Mouse (Mus musculus): Measurements from ENCODE around the gene Gm12184. TPM values are rescaled to one million over a fixed set of nuclear protein-coding genes. Genes with fewer than 3 reads are reported as not detected.

Gm12184 gene
- total and polyA plus RNA-seq, 3 experiments = 15.3 to 47.2 (median 22.1) TPM

- peaks cover 77% of the 10 kb centered on the region for H3K4me1 ChIP-seq (ENCODE audit: insufficient read depth, low read depth, low read length)
Measured at GRCm38 (mm10) chr11:48871201-48871772, 44.8 kb upstream of the Gm12184 start, which contains the start of gene Irgm1. Irgm1 (minus strand) TSS chr11:48871683.

GRCm38 (mm10) chr11:48870781-48871180, 44.3 kb upstream of the Gm12184 start:
- Histone ChIP-seq H3K9me3 (replicated peaks) (no peaks in the 10 kb centered on the region), H3K4me3 (ENCODE audit: low read depth, low read length) (peak overlapping the region; percentile 75), H3K36me3 (replicated peaks) (peaks cover 30% of the 10 kb centered on the region), H3K4me1 (ENCODE audit: insufficient read depth, low read depth, low read length) (peaks cover 74% of the 10 kb centered on the region), H3K27me3 (ENCODE audit: insufficient read depth, low read length) (no peaks in the 10 kb centered on the region)
- DNase-seq (ENCODE audit: low spot score) (no peak), ATAC-seq (ENCODE audit: extremely low read depth, insufficient number of reproducible peaks, low FRiP score, poor library complexity, severe bottlenecking) (no peak)
- TF ChIP-seq TAL1 (conservative IDR thresholded peaks at IDR 0.05; ENCODE audit: low read depth, low read length) = no peak
- no peak for TF ChIP-seq POLR2AphosphoS5 (IDR thresholded peaks at IDR 0.05; ENCODE audit: insufficient replicate concordance, low read depth, low read length)
- no peak for TF ChIP-seq GATA1 (IDR thresholded peaks at IDR 0.05; ENCODE audit: borderline replicate concordance, low read length)
- no peak for TF ChIP-seq GATA2 (IDR thresholded peaks at IDR 0.05; ENCODE audit: borderline replicate concordance, low read depth, low read length)
- TF ChIP-seq CTCF (IDR thresholded peaks at IDR 0.05; ENCODE audit: low read depth, low read length) = no peak

More at GRCm38 (mm10) chr11:48871201-48871772, 44.8 kb upstream of the Gm12184 start, which contains the start of gene Irgm1:
- TF ChIP-seq CTCF (IDR thresholded peaks at IDR 0.05; ENCODE audit: low read depth, low read length) (no peak), GATA1 (IDR thresholded peaks at IDR 0.05; ENCODE audit: borderline replicate concordance, low read length) (no peak), POLR2AphosphoS5 (IDR thresholded peaks at IDR 0.05; ENCODE audit: insufficient replicate concordance, low read depth, low read length) (no peak), GATA2 (IDR thresholded peaks at IDR 0.05; ENCODE audit: borderline replicate concordance, low read depth, low read length) (no peak), TAL1 (conservative IDR thresholded peaks at IDR 0.05; ENCODE audit: low read depth, low read length) (no peak)
- peak within 1 kb of the TSS; percentile 75 for H3K4me3 ChIP-seq (ENCODE audit: low read depth, low read length)
- ATAC-seq (ENCODE audit: extremely low read depth, insufficient number of reproducible peaks, low FRiP score, poor library complexity, severe bottlenecking) (0 out of 2 replicates have a peak, but pooled peaks have one; percentile 23), DNase-seq (ENCODE audit: low spot score) (peak; percentile 53)
- H3K27me3 ChIP-seq (ENCODE audit: insufficient read depth, low read length) = no peaks in the 10 kb centered on the region
- H3K36me3 ChIP-seq (replicated peaks) = peaks cover 29% of the 10 kb centered on the region
- no peaks in the 10 kb centered on the region for H3K9me3 ChIP-seq (replicated peaks)

- DNase-seq (ENCODE audit: low spot score) = peak; percentile 58
- Histone ChIP-seq H3K9me3 (replicated peaks) (no peaks in the 10 kb centered on the region), H3K4me3 (ENCODE audit: low read depth, low read length) (peak overlapping the region; percentile 75), H3K36me3 (replicated peaks) (peaks cover 37% of the 10 kb centered on the region), H3K4me1 (ENCODE audit: insufficient read depth, low read depth, low read length) (peaks cover 69% of the 10 kb centered on the region), H3K27me3 (ENCODE audit: insufficient read depth, low read length) (no peaks in the 10 kb centered on the region)
- no peak for ATAC-seq (ENCODE audit: extremely low read depth, insufficient number of reproducible peaks, low FRiP score, poor library complexity, severe bottlenecking)
- TF ChIP-seq CTCF (IDR thresholded peaks at IDR 0.05; ENCODE audit: low read depth, low read length) (no peak), GATA2 (IDR thresholded peaks at IDR 0.05; ENCODE audit: borderline replicate concordance, low read depth, low read length) (no peak), TAL1 (conservative IDR thresholded peaks at IDR 0.05; ENCODE audit: low read depth, low read length) (no peak)
Measured at GRCm38 (mm10) chr11:48869380-48870110, 43.1 kb upstream of the Gm12184 start.

DNA sequence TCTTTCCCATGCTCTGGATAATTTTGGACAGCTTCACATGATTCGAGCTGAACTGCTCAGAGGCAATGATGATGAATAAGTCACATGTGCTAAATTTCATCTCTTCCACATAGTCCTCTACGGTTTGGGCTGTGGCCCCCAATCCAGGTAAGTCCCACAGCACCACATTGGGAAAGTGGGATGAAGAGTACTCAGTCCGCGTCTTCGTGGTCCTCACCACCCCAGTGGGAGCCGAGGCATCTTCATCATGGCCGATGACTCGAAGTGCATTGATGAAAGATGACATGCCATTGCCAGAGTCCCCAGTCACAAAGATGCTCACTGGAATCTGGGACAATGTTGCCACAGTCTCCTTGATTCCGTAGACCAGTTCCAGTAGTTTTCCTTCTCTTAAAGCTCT, 40.0 kb upstream of the Gm12184 start:
- Histone ChIP-seq H3K4me1 (ENCODE audit: insufficient read depth, low read depth, low read length) (peaks cover 42% of the 10 kb centered on the region), H3K27me3 (ENCODE audit: insufficient read depth, low read length) (no peaks in the 10 kb centered on the region), H3K36me3 (replicated peaks) (peaks cover 51% of the 10 kb centered on the region), H3K9me3 (replicated peaks) (no peaks in the 10 kb centered on the region), H3K4me3 (ENCODE audit: low read depth, low read length) (no peak overlapping the region)
- ATAC-seq (ENCODE audit: extremely low read depth, insufficient number of reproducible peaks, low FRiP score, poor library complexity, severe bottlenecking) = no peak
- no peak for DNase-seq (ENCODE audit: low spot score)
- TF ChIP-seq CTCF (IDR thresholded peaks at IDR 0.05; ENCODE audit: low read depth, low read length) (no peak), GATA1 (IDR thresholded peaks at IDR 0.05; ENCODE audit: borderline replicate concordance, low read length) (no peak), TAL1 (conservative IDR thresholded peaks at IDR 0.05; ENCODE audit: low read depth, low read length) (no peak), GATA2 (IDR thresholded peaks at IDR 0.05; ENCODE audit: borderline replicate concordance, low read depth, low read length) (no peak), POLR2AphosphoS5 (IDR thresholded peaks at IDR 0.05; ENCODE audit: insufficient replicate concordance, low read depth, low read length) (no peak)

DNA sequence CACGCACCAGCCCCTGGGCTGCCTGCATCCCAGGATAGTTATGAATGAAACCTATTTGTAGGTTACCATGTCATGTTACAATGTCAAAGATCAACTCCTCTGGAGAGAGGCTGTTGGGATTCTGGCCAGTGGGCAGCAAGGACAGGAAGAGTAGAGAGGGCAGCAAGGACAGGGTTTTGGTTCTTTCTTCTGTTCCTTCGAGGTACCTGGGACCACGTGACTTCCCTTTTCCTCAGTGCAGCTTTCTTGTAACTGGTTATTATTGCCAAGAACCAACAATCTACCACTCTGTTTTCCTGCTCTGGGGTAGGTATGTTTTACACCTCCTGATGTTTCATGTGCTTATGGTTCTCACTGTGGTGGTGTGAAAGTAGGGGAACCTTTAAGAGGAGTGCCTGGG, 37.4 kb upstream of the Gm12184 start:
- Histone ChIP-seq H3K4me3 (ENCODE audit: low read depth, low read length) (no peak overlapping the region), H3K9me3 (replicated peaks) (no peaks in the 10 kb centered on the region), H3K27me3 (ENCODE audit: insufficient read depth, low read length) (no peaks in the 10 kb centered on the region), H3K36me3 (replicated peaks) (peaks cover 51% of the 10 kb centered on the region), H3K4me1 (ENCODE audit: insufficient read depth, low read depth, low read length) (peaks cover 31% of the 10 kb centered on the region)
- DNase-seq (ENCODE audit: low spot score) (no peak), ATAC-seq (ENCODE audit: extremely low read depth, insufficient number of reproducible peaks, low FRiP score, poor library complexity, severe bottlenecking) (no peak)
- TF ChIP-seq GATA1 (IDR thresholded peaks at IDR 0.05; ENCODE audit: borderline replicate concordance, low read length) (no peak), TAL1 (conservative IDR thresholded peaks at IDR 0.05; ENCODE audit: low read depth, low read length) (no peak), GATA2 (IDR thresholded peaks at IDR 0.05; ENCODE audit: borderline replicate concordance, low read depth, low read length) (no peak), CTCF (IDR thresholded peaks at IDR 0.05; ENCODE audit: low read depth, low read length) (no peak), POLR2AphosphoS5 (IDR thresholded peaks at IDR 0.05; ENCODE audit: insufficient replicate concordance, low read depth, low read length) (no peak)

DNA sequence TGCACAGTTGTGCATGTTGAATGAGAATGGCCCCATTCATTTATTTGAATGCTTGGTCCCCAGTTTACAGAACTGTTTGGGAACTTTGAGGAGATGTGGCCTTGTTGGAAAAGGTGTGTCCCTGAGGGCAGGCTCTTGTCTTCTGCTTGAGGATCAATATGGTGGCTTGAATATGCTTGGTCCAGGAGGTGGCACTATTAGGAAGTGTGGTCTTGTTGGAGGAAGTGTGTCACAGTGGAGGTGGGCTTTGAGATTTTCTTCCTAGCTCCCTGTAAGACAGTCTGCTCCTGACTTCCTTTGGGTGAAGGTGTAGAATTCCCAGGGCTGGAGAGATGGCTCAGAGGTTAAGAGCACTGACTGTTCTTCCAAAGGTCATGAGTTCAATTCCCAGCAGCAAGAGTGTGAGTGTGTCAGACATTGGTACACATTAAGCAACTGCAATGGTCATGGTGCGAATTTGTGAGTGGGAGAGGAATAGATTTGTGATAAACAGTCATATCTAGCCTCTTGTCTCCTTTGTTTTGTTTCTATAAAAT, 36.4 kb upstream of the Gm12184 start:
- H3K9me3 ChIP-seq (replicated peaks) = no peaks in the 10 kb centered on the region
- ATAC-seq (ENCODE audit: extremely low read depth, insufficient number of reproducible peaks, low FRiP score, poor library complexity, severe bottlenecking) = no peak
- no peak for DNase-seq (ENCODE audit: low spot score)
- peaks cover 45% of the 10 kb centered on the region for H3K36me3 ChIP-seq (replicated peaks)
- no peak overlapping the region for H3K4me3 ChIP-seq (ENCODE audit: low read depth, low read length)
- peaks cover 32% of the 10 kb centered on the region for H3K4me1 ChIP-seq (ENCODE audit: insufficient read depth, low read depth, low read length)
- TF ChIP-seq GATA2 (IDR thresholded peaks at IDR 0.05; ENCODE audit: borderline replicate concordance, low read depth, low read length) = no peak
- TF ChIP-seq GATA1 (IDR thresholded peaks at IDR 0.05; ENCODE audit: borderline replicate concordance, low read length) = no peak
- TF ChIP-seq POLR2AphosphoS5 (IDR thresholded peaks at IDR 0.05; ENCODE audit: insufficient replicate concordance, low read depth, low read length) = no peak
- TF ChIP-seq CTCF (IDR thresholded peaks at IDR 0.05; ENCODE audit: low read depth, low read length) = no peak
- TF ChIP-seq TAL1 (conservative IDR thresholded peaks at IDR 0.05; ENCODE audit: low read depth, low read length) = no peak
- H3K27me3 ChIP-seq (ENCODE audit: insufficient read depth, low read length) = no peaks in the 10 kb centered on the region
